Mouse (Mus musculus) 3134 (cell line): ENCODE measurements around the gene Gimap8.
"Not testable (repeated sequence)": the region's sequence is repeated elsewhere in the genome, so short reads cannot be mapped to it uniquely, and the experiment has no call there.

Experiments
- DNase-seq: peaks from one replicate; pipeline ENCODE4 v3.0.0-alpha.2; 2011; ENCODE audit warnings: low spot score; ENCODE audit not compliant: insufficient read length; ENCODE audit errors: extremely low read depth

Gene Gimap8

GRCm38 (mm10) chr6:48677492-48678345, 30.7 kb downstream of the Gimap8 start:
- DNase-seq: no peak

- DNase-seq: no peak
Observed at GRCm38 (mm10) chr6:48678391-48678790, 31.4 kb downstream of the Gimap8 start.

GRCm38 (mm10) chr6:48679701-48680100, 32.7 kb downstream of the Gimap8 start:
- no peak for DNase-seq

GRCm38 (mm10) chr6:48680421-48680820, 33.4 kb downstream of the Gimap8 start:
- DNase-seq: no peak

GRCm38 (mm10) chr6:48681472-48682090, 34.5 kb downstream of the Gimap8 start:
- DNase-seq: no peak

- no peak for DNase-seq
Observed at GRCm38 (mm10) chr6:48682271-48682670, 35.2 kb downstream of the Gimap8 start.

- not testable (repeated sequence) for DNase-seq
Observed at GRCm38 (mm10) chr6:48683263-48683821, 36.3 kb downstream of the Gimap8 start.

GRCm38 (mm10) chr6:48684319-48684718, 37.3 kb downstream of the Gimap8 start, which contains the start of gene Gimap4:
Gene Gimap4 (plus strand): TSS chr6:48684549.
- no peak for DNase-seq

GRCm38 (mm10) chr6:48684806-48685205, 37.8 kb downstream of the Gimap8 start:
- no peak for DNase-seq

- DNase-seq: no peak
Observed at GRCm38 (mm10) chr6:48685251-48685650, 38.2 kb downstream of the Gimap8 start.

- DNase-seq: no peak
Observed at GRCm38 (mm10) chr6:48685694-48686665, 38.9 kb downstream of the Gimap8 start.

GRCm38 (mm10) chr6:48687077-48687476, 40.0 kb downstream of the Gimap8 start:
- DNase-seq: no peak

GRCm38 (mm10) chr6:48689320-48689719, 42.3 kb downstream of the Gimap8 start:
- no peak for DNase-seq

- DNase-seq: no peak
Observed at GRCm38 (mm10) chr6:48692962-48693361, 45.9 kb downstream of the Gimap8 start.

GRCm38 (mm10) chr6:48696830-48697554, 50.0 kb downstream of the Gimap8 start:
- DNase-seq: no peak

GRCm38 (mm10) chr6:48697555-48697930, 50.5 kb downstream of the Gimap8 start:
- no peak for DNase-seq

- DNase-seq: no peak
Observed at GRCm38 (mm10) chr6:48698066-48698856, 51.2 kb downstream of the Gimap8 start.

- no peak for DNase-seq
Observed at GRCm38 (mm10) chr6:48698888-48699287, 51.9 kb downstream of the Gimap8 start.
